Mouse (Mus musculus): ENCODE data around the gene Ociad2. TPM values are rescaled to one million over a fixed set of nuclear protein-coding genes. Genes with fewer than 3 reads are reported as not detected.
"Not testable (repeated sequence)": the region's sequence is repeated elsewhere in the genome, so short reads cannot be mapped to it uniquely, and the experiment has no call there.

The Ociad2 gene
- total RNA-seq, 4 experiments from 2014 or later = 10.4 to 20.9 (median 15.1) TPM

DNA sequence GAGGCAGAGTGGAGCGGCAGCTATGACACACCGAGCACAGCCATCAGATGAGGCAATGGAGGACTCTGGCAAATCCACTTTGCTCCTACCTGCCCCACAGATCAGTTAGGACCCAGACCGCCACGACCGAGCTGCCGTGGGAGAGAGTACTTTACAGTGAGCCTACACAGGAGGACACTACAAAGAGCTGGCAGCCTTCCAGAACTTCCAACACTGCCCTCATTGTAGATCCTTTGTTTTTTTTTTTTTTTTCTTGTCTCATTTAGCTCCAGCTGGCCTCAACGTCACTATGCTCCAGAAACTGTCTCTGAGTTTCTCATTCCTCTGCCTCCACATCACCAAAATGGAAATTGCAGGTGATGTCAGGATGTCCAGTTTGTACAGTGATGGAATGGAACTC lies 12.7 kb upstream of the Ociad2 start:
- DNase-seq (ENCODE audit: low spot score) = no peak

DNA sequence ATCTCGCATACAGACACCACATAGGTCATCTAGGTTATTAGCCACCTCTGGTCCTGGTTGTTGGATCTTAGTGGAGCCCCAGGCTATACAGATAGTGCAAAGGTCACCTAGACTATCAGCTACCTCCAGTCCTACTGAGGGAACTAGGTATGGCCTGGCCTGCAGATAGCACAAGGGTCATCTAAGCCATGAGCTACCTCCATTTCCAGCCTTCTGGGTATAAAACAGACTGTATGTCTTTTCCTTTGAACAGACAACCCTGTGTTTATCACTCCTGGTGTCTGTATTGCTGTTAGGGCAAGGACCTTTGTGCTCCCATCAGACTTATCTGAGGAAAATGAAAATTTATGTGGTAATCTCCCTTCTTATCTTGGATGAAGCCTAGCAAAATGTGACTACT lies 11.0 kb upstream of the Ociad2 start:
- no peak for DNase-seq (ENCODE audit: low spot score)

DNA sequence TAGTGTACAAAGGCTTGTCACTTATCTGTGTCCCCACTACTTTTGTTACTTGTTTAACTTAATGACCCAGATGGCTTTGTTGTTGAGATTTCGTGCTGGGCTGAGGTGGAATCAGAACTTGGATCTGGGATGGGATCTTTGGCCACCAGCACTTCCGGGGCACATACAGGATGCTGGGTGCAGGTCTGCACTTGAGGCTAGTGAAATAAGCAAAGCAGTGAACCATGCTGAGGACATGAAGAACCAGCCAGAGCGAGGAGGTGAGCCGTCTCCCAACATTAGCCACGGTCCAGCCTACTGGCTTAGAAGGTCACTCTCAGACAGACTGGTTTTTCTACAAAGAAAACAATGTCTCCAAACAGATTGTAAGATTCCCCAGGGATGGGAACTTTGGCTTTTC lies 8.7 kb upstream of the Ociad2 start:
- DNase-seq (ENCODE audit: low spot score) = no peak

DNA sequence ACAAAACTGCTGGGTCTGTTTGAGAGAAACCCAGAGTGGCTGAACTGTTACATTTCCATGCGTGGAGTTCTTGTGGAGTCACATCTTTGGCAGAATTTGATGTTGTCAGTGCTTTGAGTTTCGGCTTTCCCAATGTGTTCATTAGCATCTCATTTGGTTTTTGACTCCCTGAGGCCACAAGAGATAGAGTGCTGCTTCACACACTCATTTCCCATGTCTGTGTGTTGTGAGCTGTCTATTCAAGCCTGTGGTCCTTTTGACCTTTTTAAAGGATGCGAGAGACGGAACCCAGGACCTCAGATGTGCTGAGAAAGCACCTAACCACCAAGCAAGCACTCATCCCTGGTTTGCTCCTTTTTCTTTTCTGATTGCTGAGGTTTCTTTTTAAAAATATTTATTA lies 4.4 kb upstream of the Ociad2 start:
- DNase-seq (ENCODE audit: low spot score) = no peak

DNA sequence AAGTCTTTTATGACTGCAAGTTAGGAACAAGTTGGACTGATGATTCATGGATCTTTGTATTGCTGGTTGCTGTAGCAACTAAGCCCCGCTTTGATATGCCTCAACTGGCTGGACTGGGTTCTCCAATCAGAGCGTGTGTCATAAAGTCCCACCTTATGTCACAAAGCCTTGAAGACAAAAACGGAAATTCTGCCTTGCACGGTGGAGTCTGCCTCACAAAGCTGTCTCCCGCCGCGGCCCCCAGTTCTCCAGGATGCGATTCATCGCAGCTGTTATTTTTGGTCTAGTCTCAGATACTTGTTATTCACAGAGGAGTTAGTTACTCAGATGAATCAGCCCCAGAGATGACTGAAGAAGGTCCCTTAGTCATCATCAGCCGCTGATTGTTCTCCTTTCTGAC lies 3.5 kb upstream of the Ociad2 start:
- peak; percentile 24 for DNase-seq (ENCODE audit: low spot score)

DNA sequence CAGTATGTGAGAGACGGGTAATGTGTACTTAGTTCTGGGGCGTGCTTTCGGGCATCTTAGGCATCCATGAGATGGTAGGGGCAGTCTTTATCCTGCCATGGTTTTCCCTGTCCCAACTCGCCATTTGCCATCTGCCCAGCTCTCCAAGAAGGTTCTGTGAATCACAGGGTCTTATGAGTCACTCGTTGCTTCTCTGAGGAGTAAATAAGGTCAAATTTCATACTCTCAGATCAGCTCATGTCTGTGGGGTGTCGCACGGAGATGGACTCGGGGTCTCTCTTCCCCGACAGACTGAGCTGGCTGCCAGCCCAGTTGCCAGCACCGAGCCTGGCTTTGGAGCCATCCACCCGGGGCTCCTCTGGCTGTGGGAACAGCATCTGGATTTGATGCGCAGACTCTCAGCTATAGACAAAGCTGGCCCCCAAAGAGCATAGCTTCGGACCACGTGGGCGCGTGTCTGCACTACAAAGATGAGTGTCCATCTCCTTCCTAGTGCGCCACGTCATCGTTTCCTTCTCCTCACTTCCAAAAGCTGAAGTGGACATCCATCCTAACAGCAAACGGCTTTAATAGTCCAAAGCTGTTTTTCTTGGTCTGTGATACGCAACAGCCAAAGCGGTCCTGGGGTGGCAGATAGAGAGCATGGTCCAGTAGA lies 2.0 kb upstream of the Ociad2 start:
- DNase-seq (ENCODE audit: low spot score) = no peak

DNA sequence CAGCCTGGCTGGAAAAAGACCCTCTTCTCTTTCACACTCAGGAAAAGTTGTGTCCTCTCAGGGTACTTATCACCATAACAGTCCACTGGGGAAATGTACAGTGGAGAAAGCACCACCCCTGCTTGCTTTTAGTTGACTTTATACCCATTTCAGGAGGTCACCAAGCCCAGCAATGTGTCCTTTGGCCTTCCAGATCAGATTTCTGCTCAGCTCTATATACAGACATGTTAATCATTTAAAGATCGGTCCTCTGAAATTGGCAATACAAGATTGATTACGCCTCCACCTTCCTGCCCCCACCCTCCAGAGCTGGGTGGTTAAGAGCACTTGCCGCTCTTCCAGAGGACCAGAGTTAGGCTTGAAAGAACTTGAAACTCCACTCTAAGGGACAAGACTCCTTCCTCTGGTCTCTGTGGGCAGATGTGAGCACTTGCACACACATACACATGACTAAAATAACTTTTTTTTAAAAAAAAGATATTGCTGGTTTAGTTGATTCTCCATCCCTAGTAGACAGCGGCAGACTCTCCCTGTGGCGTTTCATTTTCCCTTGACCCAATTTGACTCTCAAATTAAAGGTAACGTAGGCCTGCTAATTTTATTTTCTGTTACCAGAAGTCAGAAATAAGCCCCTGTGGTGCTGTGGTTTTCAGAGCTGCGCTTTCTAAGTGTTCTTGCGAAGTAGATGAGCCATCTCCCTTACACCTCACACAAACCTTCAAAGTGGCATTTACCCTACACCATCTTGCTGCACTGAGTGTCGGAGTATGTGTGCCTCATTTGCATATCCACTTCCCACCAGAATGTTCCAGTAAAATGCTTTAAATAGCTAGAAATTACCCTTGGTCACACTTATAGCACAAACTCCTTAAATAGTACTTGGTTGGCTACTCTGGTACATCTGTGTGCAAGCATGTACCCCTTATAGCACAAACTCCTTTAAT lies 777 bp downstream of the Ociad2 start:
- no peak for DNase-seq (ENCODE audit: low spot score)

DNA sequence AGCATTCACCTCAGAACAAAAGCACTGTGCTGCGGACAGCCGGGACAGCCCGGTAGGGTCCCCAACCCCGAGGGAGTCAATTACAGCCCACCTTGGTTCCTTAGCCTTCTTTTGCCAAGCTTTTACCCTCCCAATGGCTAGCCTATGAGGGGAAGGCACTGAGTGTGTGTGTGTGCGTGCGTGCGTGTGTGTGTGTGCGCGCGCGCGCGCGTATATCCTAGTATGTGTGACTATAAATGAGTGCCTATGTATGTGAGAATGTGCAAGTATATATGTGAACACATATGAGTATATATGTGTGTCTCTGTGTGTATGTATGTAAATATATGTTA lies 2.0 kb downstream of the Ociad2 start:
- DNase-seq (ENCODE audit: low spot score) = no peak

DNA sequence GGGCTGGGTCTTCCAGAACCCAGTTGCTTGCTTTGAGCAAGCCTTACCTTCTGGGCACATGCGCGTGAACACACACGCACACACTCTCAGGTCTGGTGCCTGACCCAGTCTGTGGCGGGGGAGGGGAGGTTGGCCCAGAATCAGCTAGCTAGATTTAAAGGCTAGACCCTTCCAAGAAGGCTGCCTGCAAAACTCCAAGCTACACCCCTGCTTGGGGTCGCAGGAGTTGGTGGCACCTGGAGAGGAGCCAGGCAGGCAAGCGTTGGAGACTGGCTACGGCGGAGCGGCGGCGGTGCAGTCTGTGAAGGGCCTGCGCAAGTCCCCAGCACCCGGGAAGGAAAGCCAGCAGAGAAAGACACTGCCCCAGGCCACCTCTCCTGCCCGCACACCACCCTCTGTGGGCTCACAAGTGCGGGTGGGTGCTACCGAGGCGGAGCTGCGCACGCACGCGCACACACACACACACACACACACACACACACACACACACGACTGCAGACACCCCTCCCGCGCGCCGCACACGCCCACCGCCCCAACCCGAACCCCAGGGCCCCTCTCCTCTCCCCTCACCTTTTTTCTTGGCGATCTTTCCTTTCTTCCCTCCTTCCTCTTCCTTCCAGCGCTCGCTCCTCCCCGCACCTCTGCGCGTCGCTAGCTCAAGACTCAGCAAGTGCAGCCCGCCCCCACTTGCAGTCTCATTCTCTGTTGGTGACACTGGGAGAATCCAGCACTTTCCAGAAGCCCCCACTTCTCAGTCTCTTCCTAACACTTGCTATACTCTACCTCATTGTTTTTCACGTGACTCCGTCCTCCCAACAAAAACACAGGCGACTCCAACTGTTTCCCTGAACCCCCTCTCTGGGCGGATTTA lies 2.6 kb downstream of the Ociad2 start:
- DNase-seq (ENCODE audit: low spot score) = no peak

DNA sequence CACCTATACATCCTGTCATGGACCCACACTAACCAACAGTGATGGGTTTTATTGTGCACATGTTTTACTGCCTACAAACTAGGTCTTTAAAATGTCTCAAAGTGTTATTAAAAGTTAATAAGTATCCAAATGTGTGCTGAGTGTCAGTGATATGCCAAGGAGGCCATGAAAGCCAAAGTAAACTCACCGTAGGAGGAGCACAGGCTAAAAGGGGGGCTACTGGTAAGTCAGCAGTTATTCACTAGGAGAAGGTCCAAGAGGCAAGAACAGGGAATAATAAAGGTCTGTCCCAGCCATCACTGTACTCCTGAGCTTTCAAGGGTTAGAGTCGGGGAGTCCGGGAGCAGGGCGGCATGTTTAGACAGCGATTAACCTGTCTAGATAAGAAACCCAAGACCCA lies 4.4 kb downstream of the Ociad2 start:
- DNase-seq (ENCODE audit: low spot score) = no peak

DNA sequence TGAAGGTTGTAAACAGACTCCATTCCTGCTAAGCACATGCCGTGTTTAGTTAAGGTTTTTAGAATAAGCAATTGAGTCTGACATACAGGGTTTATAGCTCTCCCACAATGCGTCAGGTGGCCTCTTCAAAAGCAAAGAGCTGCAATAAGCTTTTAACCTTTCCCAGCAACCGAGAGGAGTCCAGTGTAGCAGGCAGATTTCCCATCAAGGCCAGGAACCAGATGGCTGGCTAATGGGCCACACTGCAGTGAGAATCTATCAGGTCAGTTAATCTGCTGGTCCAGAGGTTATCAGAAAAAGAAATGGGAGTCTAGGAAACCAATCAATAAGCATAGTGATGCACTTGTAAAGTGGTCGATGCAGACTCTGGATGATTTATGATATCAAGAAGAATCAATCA lies 9.8 kb downstream of the Ociad2 start:
- DNase-seq (ENCODE audit: low spot score) = no peak

DNA sequence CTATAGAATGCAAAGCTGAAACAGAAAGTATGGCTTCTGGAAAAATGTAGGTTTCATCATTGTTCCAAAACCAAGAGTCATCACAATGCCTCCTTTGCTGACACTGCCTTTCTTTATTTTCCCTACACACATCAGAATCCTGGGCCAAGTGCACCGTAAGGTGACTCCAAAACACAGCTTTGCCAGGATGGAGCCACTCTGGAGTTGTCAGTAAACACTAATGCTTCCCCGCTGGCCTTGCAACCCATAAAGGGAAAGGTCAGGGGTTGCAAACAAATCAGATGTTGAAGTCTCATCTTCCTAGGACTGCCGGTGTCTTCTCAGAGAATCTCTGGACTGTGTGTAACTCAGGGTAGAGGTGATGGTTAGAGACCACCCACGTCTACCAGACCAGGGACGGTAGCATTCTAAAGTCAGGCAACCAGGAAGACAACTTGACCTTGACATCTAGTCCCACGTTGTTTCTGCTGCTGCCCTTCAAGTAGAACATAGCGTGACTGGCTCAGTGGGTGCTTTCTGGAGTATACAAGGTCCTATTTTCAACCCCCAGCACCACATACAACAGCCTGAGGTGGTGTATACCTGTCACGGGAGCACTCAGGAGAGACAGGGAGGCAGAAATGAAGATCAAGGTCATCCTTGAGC lies 16.2 kb downstream of the Ociad2 start:
- no peak for DNase-seq (ENCODE audit: low spot score)

DNA sequence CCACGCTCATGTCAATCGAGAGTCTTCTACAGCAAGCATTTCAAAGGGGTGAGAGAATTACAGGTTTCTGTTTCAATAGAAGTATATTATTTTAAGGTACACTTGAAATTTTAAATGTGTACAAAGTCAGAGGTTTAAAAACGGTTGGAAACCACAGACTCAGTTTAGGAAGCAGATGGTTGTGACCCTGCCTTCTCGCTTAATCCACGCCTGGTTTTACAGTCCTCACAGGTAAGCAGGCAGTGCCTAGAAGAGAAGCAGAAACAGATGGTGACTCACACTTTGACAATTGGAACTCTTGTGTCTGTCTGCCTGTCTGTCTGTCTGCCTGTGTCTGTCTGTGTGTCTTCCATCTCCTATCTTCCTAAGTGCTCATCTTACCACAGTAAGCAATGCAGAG lies 17.2 kb downstream of the Ociad2 start:
- DNase-seq (ENCODE audit: low spot score) = no peak

DNA sequence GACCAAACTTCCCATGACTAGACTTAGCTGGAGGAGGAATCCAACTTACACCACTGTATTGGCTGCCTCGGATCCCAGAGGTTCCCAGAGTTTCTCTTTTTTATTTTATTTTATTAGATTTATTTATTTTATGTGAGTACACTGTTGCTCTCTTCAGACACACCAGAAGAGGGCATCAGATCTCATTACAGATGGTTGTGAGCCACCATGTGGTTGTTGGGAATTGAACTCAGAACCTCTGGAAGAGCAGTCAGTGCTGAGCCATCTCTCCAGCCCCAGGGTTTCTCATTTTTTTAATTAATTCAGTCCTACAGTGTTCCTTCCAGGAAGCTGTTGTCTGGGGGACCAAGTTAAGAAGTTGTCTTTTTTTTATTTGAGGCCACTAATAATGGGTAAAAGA lies 18.1 kb downstream of the Ociad2 start:
- not testable (repeated sequence) for DNase-seq (ENCODE audit: low spot score)

DNA sequence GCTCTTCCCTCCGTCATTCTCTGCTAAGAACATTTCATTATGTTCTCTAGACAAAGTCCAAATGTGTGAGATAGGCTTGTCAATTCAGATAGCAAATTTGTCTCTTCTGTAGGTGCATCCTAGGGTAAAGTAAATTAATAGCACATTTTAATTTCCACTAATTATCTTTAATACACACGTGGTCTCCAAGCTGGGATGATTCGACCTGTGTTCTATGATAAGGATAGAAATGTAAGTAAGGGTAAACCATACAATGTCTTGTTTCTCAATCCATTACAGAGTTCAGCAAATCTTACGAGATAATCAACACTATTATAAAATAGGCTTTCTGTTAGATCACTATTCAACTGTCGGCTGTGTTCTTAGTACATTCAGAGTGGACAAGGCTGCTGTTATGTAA lies 21.5 kb downstream of the Ociad2 start:
- DNase-seq (ENCODE audit: low spot score) = no peak

DNA sequence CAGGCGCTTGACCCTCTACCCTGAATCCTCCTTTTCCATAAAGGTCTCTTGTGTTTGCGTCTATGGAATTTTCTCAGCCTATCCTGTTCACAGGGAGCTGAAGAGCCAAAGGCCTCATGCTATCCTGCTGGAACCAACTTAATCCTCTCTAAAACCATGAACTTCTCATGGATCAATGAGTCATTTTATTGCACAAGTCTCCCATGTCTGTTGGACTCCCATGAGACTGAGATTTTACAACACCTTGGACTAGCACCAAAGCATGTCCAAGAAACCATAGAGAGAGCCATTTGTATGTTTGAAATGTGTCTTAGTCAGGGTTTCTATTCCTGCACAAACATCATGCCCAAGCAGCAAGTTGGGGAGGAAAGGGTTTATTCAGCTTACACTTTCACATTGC lies 26.2 kb downstream of the Ociad2 start:
- DNase-seq (ENCODE audit: low spot score) = peak; percentile 16

DNA sequence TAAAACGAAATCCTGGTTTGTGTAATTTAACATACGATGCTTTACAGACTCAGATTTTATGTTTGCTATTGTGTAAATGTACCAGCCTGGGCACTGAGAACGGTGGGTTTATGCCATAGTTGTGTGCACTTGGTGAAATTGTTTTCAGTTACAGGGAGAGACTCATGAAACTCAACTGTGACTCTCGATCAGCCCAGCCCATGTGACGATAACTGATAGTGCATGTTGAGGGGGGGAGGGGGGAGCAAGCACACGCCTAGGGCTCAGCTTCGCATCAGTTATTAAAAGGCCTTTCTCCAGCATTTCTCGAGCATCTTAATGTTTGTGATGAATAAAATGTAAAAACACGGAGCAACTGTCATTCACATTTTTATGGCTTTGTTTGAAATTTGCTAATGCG lies 27.2 kb downstream of the Ociad2 start:
- DNase-seq (ENCODE audit: low spot score) = no peak

DNA sequence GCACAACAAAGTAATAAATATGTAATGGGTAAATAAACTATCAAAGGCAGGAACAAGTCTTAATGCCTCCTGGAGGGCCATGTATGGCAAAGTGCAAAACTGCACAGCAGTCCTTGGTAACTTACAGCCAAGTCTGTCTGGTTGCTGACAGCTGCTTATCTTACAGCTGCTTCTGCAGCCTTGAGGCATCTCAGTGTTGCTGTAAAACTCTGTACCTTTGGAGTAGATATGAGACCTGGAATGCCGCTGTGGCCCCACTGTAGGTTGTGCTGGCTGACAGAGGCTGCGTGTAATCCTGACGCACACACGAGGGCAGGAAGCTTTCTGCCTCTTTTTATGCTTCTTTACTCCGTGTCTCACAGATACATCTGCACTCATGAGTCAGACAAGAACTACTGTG lies 29.4 kb downstream of the Ociad2 start:
- DNase-seq (ENCODE audit: low spot score) = no peak

DNA sequence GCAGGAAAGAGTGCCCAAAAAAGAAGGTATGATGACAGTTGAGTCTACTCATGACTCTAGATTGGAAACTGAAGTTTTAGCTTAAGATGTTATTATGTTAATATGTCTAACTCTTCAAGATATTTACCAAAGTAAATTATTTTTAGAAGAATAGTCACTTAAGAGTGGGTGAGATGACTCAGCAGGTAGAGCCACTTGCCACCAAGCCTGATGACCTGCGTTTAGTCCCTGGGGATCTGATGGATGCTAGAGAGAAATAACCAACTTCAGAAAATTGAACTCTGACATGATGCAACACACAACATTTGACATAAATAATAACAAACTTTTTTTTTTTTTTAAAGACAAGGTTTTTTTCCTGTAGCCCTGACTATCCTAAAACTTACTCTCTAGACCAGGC lies 30.4 kb downstream of the Ociad2 start:
- no peak for DNase-seq (ENCODE audit: low spot score)

DNA sequence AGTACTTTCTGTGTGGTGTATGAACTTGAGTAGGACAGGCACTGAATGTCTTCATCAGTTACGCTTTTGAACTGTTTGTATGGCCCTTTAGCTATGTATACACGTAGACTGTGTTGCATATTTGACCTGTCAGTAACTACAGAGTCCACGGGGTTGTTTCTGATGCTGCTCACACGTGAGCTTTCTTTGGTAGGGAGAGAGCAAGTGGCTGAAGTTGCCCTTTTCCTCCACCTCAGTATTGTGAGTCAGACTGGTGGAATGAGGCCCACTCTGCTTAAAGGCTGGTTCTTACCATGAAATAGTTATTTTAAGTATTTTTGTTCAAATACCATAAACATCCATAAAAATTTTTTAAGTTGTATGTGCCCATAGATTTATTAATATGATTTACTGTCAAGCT lies 31.3 kb downstream of the Ociad2 start:
- no peak for DNase-seq (ENCODE audit: low spot score)

DNA sequence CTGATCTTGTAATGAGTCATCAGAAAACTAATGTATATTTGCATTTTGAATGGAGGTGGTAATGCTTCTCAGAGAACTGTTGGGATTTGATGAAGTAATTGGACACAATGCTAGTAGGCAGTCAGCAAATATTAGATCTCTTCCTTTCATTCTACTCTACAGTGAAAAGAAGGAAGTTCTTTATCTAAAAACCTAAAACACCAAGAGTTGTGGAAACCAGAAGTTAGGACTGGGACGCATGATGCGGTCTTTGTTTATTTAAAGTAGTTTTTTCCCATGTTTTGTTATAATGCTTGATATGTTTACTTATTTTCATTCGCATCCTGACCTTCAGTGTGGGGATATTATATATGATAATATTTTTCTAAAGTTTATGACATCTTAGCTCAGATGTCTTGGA lies 33.5 kb downstream of the Ociad2 start:
- no peak for DNase-seq (ENCODE audit: low spot score)

DNA sequence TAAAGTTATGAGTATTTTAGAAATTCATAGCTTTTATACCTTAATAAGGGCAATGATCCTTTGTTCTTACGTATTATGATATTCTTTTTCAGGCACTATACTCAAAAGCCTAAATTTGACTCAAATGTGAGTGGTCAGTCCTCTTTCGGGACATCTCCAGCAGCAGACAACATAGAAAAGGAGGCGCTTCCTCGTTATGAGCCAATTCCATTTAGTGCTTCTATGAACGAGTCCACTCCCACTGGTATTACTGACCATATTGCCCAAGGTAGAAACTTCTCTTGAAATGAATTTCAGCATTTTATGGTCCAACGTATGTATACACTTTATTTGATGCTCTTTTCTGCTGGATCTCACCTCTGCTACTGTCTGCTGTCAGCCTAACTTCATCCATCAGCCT lies 34.3 kb downstream of the Ociad2 start:
- DNase-seq (ENCODE audit: low spot score) = no peak

Measured in heart, adult 8-10 months (tissue).